Mouse (Mus musculus) thymus, adult 2 months (tissue): ENCODE results near the gene Plk2.

ENCODE experiments used
- CTCF ChIP-seq: fragments of 200-500 bp; IDR thresholded peaks from 2 replicates; pipeline ENCODE4 v1.5.1; 2012; ENCODE audit warnings: mild to moderate bottlenecking, control low read depth, low read length, moderate library complexity, borderline replicate concordance; ENCODE audit not compliant: control insufficient read depth, poor library complexity, insufficient read depth; ENCODE audit errors: extremely low read depth
- POLR2A ChIP-seq: fragments of 200-500 bp; IDR thresholded peaks from 2 replicates; pipeline ENCODE4 v1.6.1; 2012; ENCODE audit warnings: mild to moderate bottlenecking, low read length, control low read depth, moderate library complexity; ENCODE audit not compliant: control insufficient read depth, poor library complexity, insufficient read depth; ENCODE audit errors: extremely low read depth

- TF ChIP-seq POLR2A (no peak), CTCF (no peak)
Measured at GRCm38 (mm10) chr13:110401877-110402276, 7.0 kb downstream of the Plk2 start.
